Mouse (Mus musculus) forebrain, embryonic 10.5 days (tissue): Measurements from ENCODE around the gene Sec11a. TPM values are rescaled to one million over a fixed set of nuclear protein-coding genes. Genes with fewer than 3 reads are reported as not detected.

Experiments used
- DNase-seq: peaks from one replicate; pipeline ENCODE4 v3.0.0-alpha.2; 2017; ENCODE audit warnings: low spot score; ENCODE audit errors: extremely low spot score
- H3K27ac ChIP-seq: fragments of 300-500 bp; sonication (generic); 2 replicates; pipeline ENCODE4 v1.5.1; 2016; ENCODE audit warnings: mild to moderate bottlenecking
- H3K27me3 ChIP-seq: fragments of 300-500 bp; sonication (generic); 2 replicates; pipeline ENCODE4 v1.6.1; 2016; ENCODE audit warnings: mild to moderate bottlenecking; ENCODE audit not compliant: poor library complexity, severe bottlenecking
- H3K36me3 ChIP-seq: fragments of 300-500 bp; sonication (generic); replicated peaks from 2 replicates; pipeline ENCODE4 v1.6.1; 2016; ENCODE audit warnings: mild to moderate bottlenecking, moderate library complexity
- H3K4me1 ChIP-seq: fragments of 300-500 bp; sonication (generic); 2 replicates; pipeline ENCODE4 v1.6.1; 2016
- H3K4me3 ChIP-seq: fragments of 300-500 bp; sonication (generic); 2 replicates; pipeline ENCODE4 v1.5.1; 2016; ENCODE audit warnings: mild to moderate bottlenecking, moderate library complexity
- H3K9me3 ChIP-seq: fragments of 300-500 bp; sonication (generic); 2 replicates; pipeline ENCODE4 v1.6.1; 2016; ENCODE audit warnings: mild to moderate bottlenecking, moderate library complexity
- WGBS: fragments of 180-500 bp; shearing (Covaris S2); methylation state at CpG from one replicate; pipeline ENCODE4 v1.1.7; 2016; 5-methylcytosine and 5-hydroxymethylcytosine counted together
- polyA plus RNA-seq: library from polyadenylated mRNA; unstranded; fragments of >200 nt; fragmentation: Nextera tagmentation; extraction: Ambion mirVana; gene quantifications from 2 replicates; pipeline ENCODE4 v1.2.1, GENCODE M21; 2016

The Sec11a gene
- polyA plus RNA-seq, 1 experiment from 2014 or later = 190 TPM

DNA sequence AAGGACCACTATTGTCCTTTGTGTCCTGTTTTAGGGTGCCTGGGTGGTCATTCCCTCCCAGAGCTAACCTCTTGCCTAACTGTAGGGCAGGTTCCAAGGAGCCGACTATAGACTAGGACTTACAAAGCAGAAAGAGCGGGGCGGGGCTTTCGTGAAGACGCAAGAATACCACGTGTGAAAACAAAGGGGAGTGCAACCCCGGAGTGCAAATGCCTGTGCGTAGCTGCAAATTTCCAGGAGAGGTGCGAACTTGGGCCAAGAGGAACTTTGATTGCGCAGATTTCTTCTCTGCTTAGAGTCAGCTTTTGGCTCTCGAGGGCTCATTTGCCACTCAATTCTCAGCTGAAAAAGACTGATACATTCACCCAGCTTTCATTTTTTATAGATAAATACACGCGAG is 87.4 kb downstream of the Sec11a start:
- Histone ChIP-seq H3K27ac (peak overlapping the region; percentile 98), H3K4me1 (peaks cover 34% of the 10 kb centered on the region), H3K4me3 (peak overlapping the region; percentile 91), H3K9me3 (no peaks in the 10 kb centered on the region), H3K27me3 (no peaks in the 10 kb centered on the region), H3K36me3 (peaks cover 23% of the 10 kb centered on the region)
- DNase-seq = peak; percentile 69
- under 1% methylated on average over 13 of the region's 13 CpGs for WGBS

DNA sequence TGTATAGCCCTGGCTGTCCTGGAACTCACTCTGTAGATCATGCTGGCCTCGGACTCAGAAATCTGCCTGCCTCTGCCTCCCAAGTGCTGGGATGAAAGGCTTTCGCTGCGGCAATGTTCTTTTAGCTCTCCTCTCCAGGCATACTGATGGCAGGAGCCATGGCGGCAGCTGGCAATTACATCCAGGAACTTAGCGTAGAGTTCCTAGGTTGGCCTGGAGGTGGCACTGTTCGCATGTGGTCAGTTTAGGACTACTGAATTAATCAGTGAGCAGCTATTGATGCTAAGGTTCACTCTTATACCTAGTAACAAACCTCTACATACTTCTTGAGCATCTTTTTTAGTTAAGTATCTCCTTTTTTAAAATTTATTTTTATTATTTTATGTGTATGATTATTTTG is 90.4 kb downstream of the Sec11a start:
- Histone ChIP-seq H3K36me3 (no peaks in the 10 kb centered on the region), H3K4me3 (no peak overlapping the region), H3K9me3 (no peaks in the 10 kb centered on the region), H3K27ac (no peak overlapping the region), H3K27me3 (no peaks in the 10 kb centered on the region), H3K4me1 (peaks cover 18% of the 10 kb centered on the region)
- peak; percentile 77 for DNase-seq
- WGBS = 34% methylated on average over 6 of the region's 6 CpGs

DNA sequence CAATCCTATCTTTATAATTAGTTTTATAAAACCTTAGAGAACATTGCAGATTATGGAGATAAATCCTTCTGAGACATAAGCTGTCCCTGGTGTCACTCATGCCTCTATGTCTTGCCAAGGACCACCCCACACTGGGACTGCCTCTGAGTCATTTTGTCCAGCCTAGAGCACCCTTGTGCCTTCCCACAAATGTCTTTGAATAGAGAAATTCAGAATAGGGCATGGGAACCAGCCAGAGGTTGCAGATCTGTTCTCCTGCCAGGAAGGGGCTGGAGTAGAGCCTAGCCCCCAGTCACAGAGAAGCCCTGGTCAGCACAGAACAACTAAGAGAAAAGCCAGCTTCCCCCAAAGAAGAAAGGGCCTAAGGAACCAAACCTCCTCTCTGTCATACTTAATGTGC is 92.3 kb downstream of the Sec11a start:
- no peaks in the 10 kb centered on the region for H3K9me3 ChIP-seq
- DNase-seq = no peak
- H3K27me3 ChIP-seq = no peaks in the 10 kb centered on the region
- no peak overlapping the region for H3K27ac ChIP-seq
- no peaks in the 10 kb centered on the region for H3K36me3 ChIP-seq
- H3K4me3 ChIP-seq = no peak overlapping the region
- peaks cover 6% of the 10 kb centered on the region for H3K4me1 ChIP-seq

Other genes with a start within 250 kb of the Sec11a start
- 29.1 TPM in 2 replicates for gene Iqgap1, start 121.8 kb downstream of the Sec11a start, polyA plus RNA-seq
- gene Zscan2, start 86.9 kb downstream of the Sec11a start, polyA plus RNA-seq = 1.3 and 2.5 TPM in 2 replicates
- gene Wdr73, start 46.5 kb downstream of the Sec11a start, polyA plus RNA-seq = 53.2 and 53.8 TPM in 2 replicates
- gene Nmb, start 42.7 kb downstream of the Sec11a start, polyA plus RNA-seq = 5.9 and 7.2 TPM in 2 replicates
- 9.5 and 12.2 TPM in 2 replicates for gene Zfp592, start 45.9 kb upstream of the Sec11a start, polyA plus RNA-seq
- 0.02 and 0.11 TPM in 2 replicates for gene Alpk3, start 109.8 kb upstream of the Sec11a start, polyA plus RNA-seq
- 0.10 TPM in 1 of 2 replicates, not detected in the other for gene Slc28a1, start 167.0 kb upstream of the Sec11a start, polyA plus RNA-seq